Mouse (Mus musculus) CD8-positive naive resting alpha-beta T cell, adult 2 months (primary cell): ENCODE results near the gene Creb3l1.

Source experiments
- DNase-seq, 2 experiments: peaks; one replicate each; pipeline ENCODE4 v3.0.0; 2022; ENCODE audit warnings: low read depth in 2 of 2, low spot score in 2 of 2

The Creb3l1 gene

GRCm38 (mm10) chr2:91946836-91947235 lies 77.5 kb downstream of the Creb3l1 start:
- DNase-seq = no peak

GRCm38 (mm10) chr2:91945483-91945882 lies 78.8 kb downstream of the Creb3l1 start, which contains the start of gene Gm9821:
Gene Gm9821, plus strand, starts transcription at chr2:91945703.
- no peak for DNase-seq

- peak; percentile 83 to 89 for DNase-seq
Measured at GRCm38 (mm10) chr2:91944170-91944950, 79.9 kb downstream of the Creb3l1 start.

- DNase-seq = no peak
Measured at GRCm38 (mm10) chr2:91942356-91942755, 81.9 kb downstream of the Creb3l1 start.

GRCm38 (mm10) chr2:91939303-91939935 lies 84.9 kb downstream of the Creb3l1 start:
- no peak for DNase-seq

GRCm38 (mm10) chr2:91936154-91936553 lies 88.1 kb downstream of the Creb3l1 start:
- no peak for DNase-seq

- no peak for DNase-seq
Measured at GRCm38 (mm10) chr2:91934826-91935525, 89.3 kb downstream of the Creb3l1 start.

- DNase-seq = no peak
Measured at GRCm38 (mm10) chr2:91934016-91934415, 90.3 kb downstream of the Creb3l1 start.

GRCm38 (mm10) chr2:91933471-91933870 lies 90.8 kb downstream of the Creb3l1 start:
- DNase-seq = no peak

- DNase-seq = no peak
Measured at GRCm38 (mm10) chr2:91932737-91933350, 91.5 kb downstream of the Creb3l1 start.
